Mouse (Mus musculus) small intestine, adult 2 months (tissue): Measurements from ENCODE around the gene Gm21954. TPM values are rescaled to one million over a fixed set of nuclear protein-coding genes. Genes with fewer than 3 reads are reported as not detected.

Experiments
- H3K27ac ChIP-seq: fragments of 200-500 bp; 2 replicates; pipeline ENCODE4 v1.5.1; 2012; ENCODE audit warnings: low read depth, low read length, control low read depth, inconsistent platforms; ENCODE audit not compliant: insufficient read depth
- H3K27me3 ChIP-seq: fragments of 200-500 bp; 2 replicates; pipeline ENCODE4 v1.6.1; 2012; ENCODE audit warnings: mild to moderate bottlenecking, moderate library complexity, low read length, inconsistent platforms; ENCODE audit not compliant: control insufficient read depth, insufficient read depth
- H3K36me3 ChIP-seq: fragments of 200-500 bp; 2 replicates; pipeline ENCODE4 v1.6.1; 2012; ENCODE audit warnings: mild to moderate bottlenecking, low read length, control low read depth, inconsistent platforms; ENCODE audit not compliant: control insufficient read depth, insufficient read depth
- H3K4me1 ChIP-seq: fragments of 200-500 bp; 2 replicates; pipeline ENCODE4 v1.6.1; 2012; ENCODE audit warnings: low read length, inconsistent platforms, mixed read lengths; ENCODE audit not compliant: control insufficient read depth, insufficient read depth, insufficient read length
- H3K4me3 ChIP-seq: fragments of 200-500 bp; 2 replicates; pipeline ENCODE4 v1.5.1; 2012; ENCODE audit warnings: low read depth, mild to moderate bottlenecking, control low read depth, inconsistent platforms, low read length, moderate library complexity
- CTCF ChIP-seq: fragments of 200-500 bp; IDR thresholded peaks from 2 replicates; pipeline ENCODE4 v1.5.1; 2012; ENCODE audit warnings: low read depth, mild to moderate bottlenecking, control low read depth, inconsistent platforms, low read length, moderate library complexity, mixed read lengths; ENCODE audit not compliant: insufficient replicate concordance, insufficient read length; ENCODE audit errors: extremely low read depth
- POLR2A ChIP-seq: fragments of 200-500 bp; IDR thresholded peaks from 2 replicates; pipeline ENCODE4 v1.6.1; 2012; ENCODE audit warnings: low read depth, mild to moderate bottlenecking, control low read depth, inconsistent platforms, low read length, moderate library complexity
- WGBS: fragments of 180-500 bp; shearing (Covaris S2); methylation state at CpG from one replicate; pipeline ENCODE4 v1.1.7; 2018; 5-methylcytosine and 5-hydroxymethylcytosine counted together
- polyA plus RNA-seq: library from polyadenylated mRNA; depleted of rRNA; stranded (reverse); fragments of >200 nt; gene quantifications from 2 replicates; pipeline ENCODE4 v1.2.3, GENCODE M21; 2012

Gm21954 gene
- polyA plus RNA-seq, 1 experiment = not detected

DNA sequence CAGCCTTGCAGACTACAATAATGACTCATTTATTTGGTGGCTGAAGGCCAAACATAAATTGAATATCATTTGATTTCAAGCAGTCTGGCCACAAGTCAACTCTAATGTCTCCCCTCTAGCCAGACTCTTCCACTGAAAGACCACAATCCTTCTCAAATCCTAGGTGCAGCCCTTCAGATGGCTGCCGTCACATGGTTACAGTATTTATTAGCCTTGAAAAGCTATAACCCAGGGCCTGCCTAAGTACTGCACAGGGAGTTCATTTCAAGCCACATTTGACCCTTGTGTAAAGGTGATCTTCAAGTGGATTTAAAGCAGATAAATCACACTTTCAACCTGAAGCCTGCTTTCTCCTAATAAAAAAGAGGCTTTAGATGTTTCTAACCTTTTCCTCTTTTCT, 37.7 kb downstream of the Gm21954 start:
- no peaks in the 10 kb centered on the region for H3K36me3 ChIP-seq
- no peaks in the 10 kb centered on the region for H3K4me1 ChIP-seq
- WGBS = 75% methylated on average over 1 of the region's 1 CpGs
- no peak overlapping the region for H3K27ac ChIP-seq
- H3K27me3 ChIP-seq = no peaks in the 10 kb centered on the region
- TF ChIP-seq CTCF = no peak
- TF ChIP-seq POLR2A = no peak
- no peak overlapping the region for H3K4me3 ChIP-seq

- H3K4me3 ChIP-seq = no peak overlapping the region
- TF ChIP-seq CTCF = no peak
- no peak for TF ChIP-seq POLR2A
- 87% methylated on average over 3 of the region's 3 CpGs for WGBS
- no peaks in the 10 kb centered on the region for H3K36me3 ChIP-seq
- H3K27ac ChIP-seq = no peak overlapping the region
- H3K27me3 ChIP-seq = no peaks in the 10 kb centered on the region
- no peaks in the 10 kb centered on the region for H3K4me1 ChIP-seq
These were observed 40.8 kb downstream of the Gm21954 start for GRCm38 (mm10) chr3:55431223-55431622.

GRCm38 (mm10) chr3:55430022-55430549, 41.9 kb downstream of the Gm21954 start:
- WGBS = 70% methylated on average over 2 of the region's 2 CpGs
- TF ChIP-seq CTCF (no peak), POLR2A (no peak)

GRCm38 (mm10) chr3:55423640-55424397, 48.2 kb downstream of the Gm21954 start:
- Histone ChIP-seq H3K4me1 (no peaks in the 10 kb centered on the region), H3K27ac (no peak overlapping the region), H3K36me3 (no peaks in the 10 kb centered on the region), H3K27me3 (no peaks in the 10 kb centered on the region), H3K4me3 (no peak overlapping the region)
- 42% methylated on average over 11 of the region's 11 CpGs for WGBS
- TF ChIP-seq POLR2A (no peak), CTCF (no peak)

More at GRCm38 (mm10) chr3:55430022-55430549, 41.9 kb downstream of the Gm21954 start:
- no peaks in the 10 kb centered on the region for H3K36me3 ChIP-seq
- H3K4me3 ChIP-seq = no peak overlapping the region
- H3K27ac ChIP-seq = no peak overlapping the region
- H3K4me1 ChIP-seq = no peaks in the 10 kb centered on the region
- no peaks in the 10 kb centered on the region for H3K27me3 ChIP-seq

GRCm38 (mm10) chr3:55420436-55421083, 51.5 kb downstream of the Gm21954 start:
- Histone ChIP-seq H3K27me3 (no peaks in the 10 kb centered on the region), H3K36me3 (no peaks in the 10 kb centered on the region), H3K27ac (no peak overlapping the region), H3K4me3 (no peak overlapping the region), H3K4me1 (no peaks in the 10 kb centered on the region)
- TF ChIP-seq POLR2A = no peak
- TF ChIP-seq CTCF = no peak
- WGBS = 61% methylated on average over 8 of the region's 8 CpGs

DNA sequence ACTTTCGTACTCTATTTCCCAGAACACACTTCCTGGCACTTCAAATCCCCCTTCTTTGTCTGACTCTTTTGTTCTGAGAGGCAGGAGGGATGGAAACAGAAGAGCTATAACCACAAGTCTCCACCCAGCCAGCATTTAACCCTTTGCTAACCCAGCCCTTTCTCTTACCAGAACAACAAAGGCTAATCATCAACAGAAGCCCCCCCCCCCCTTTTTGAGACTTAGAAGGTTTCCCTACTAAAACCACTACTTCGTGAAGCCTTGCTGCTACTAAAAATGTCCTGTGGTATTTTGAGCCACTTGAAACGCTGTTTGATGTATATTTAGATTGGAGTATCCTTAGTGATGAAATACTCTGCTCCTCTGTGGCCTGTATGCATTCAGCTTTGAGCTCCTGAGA, 52.7 kb downstream of the Gm21954 start:
- TF ChIP-seq CTCF (no peak), POLR2A (no peak)
- 35% methylated on average over 3 of the region's 3 CpGs for WGBS
- H3K4me3 ChIP-seq = no peak overlapping the region
- no peaks in the 10 kb centered on the region for H3K36me3 ChIP-seq
- no peaks in the 10 kb centered on the region for H3K4me1 ChIP-seq
- no peak overlapping the region for H3K27ac ChIP-seq
- no peaks in the 10 kb centered on the region for H3K27me3 ChIP-seq

DNA sequence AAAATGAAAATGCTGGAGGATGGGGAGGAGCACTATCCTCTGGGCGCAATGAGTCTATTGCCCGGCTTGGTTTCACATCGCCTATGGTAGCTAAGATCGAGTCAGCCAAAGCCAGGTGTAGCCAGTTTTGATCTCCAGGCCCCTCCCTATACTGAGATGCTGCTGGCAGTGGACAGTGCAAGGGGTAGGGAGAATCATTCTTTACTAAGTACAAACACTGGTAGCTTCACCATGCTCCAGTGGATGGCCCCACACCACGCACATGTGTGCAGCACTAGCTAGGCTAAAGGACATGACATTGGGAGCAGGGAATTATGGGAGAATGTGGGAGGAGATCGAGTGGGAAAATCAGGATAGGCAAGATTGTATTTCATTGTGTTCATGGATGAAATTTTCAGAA, 53.2 kb downstream of the Gm21954 start:
- WGBS = 84% methylated on average over 6 of the region's 6 CpGs
- no peaks in the 10 kb centered on the region for H3K27me3 ChIP-seq
- no peaks in the 10 kb centered on the region for H3K4me1 ChIP-seq
- H3K4me3 ChIP-seq = no peak overlapping the region
- H3K27ac ChIP-seq = no peak overlapping the region
- no peak for TF ChIP-seq POLR2A
- TF ChIP-seq CTCF = no peak
- no peaks in the 10 kb centered on the region for H3K36me3 ChIP-seq
